Mouse (Mus musculus) stomach, adult 2 months (tissue): ENCODE results near the gene Grm8. TPM values are rescaled to one million over a fixed set of nuclear protein-coding genes. Genes with fewer than 3 reads are reported as not detected.

ENCODE experiments used
- polyA plus RNA-seq: library from polyadenylated mRNA; depleted of rRNA; stranded (reverse); fragments of >200 nt; gene quantifications from 2 replicates; pipeline ENCODE4 v1.2.3, GENCODE M21; 2012; rRNA removed

Gene Grm8
- polyA plus RNA-seq, result not detected in 2 replicates

DNA sequence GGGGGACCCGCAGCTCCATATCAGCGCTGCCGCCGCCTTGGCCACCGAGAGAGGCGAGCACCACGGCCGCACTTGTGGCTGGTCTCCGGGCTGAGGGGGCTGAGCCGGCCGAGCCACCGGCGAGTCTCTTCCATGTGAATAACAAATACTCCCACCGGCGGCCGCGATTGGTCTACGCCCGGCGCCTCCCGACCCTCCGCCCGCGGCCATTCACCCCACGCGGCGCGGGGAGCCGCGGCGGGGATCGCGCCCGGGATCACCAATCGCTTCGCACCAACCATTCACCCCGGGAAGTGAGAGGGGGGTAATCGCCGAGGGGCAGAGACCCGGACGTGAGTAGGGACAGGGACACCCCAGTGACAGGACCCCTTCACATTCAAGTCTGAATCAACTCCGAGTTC, at the start of gene Grm8:
Grm8 (minus strand) TSS at position 178 of the 401 bp plus-strand sequence.

